Mouse (Mus musculus) ES-Bruce4 (cell line): ENCODE data around the gene Rhebl1. TPM values are rescaled to one million over a fixed set of nuclear protein-coding genes. Genes with fewer than 3 reads are reported as not detected.

Source experiments
- H3K27ac ChIP-seq: 2 replicates; pipeline ENCODE4 v1.5.1; 2012; ENCODE audit warnings: low read length, inconsistent platforms; ENCODE audit not compliant: insufficient read depth
- H3K27me3 ChIP-seq: 2 replicates; pipeline ENCODE4 v1.6.1; 2012; ENCODE audit warnings: mild to moderate bottlenecking, low read length, inconsistent platforms; ENCODE audit not compliant: control insufficient read depth, poor library complexity, insufficient read depth, severe bottlenecking
- H3K36me3 ChIP-seq: 2 replicates; pipeline ENCODE4 v1.6.1; 2012; ENCODE audit warnings: inconsistent platforms, mild to moderate bottlenecking, low read length, moderate library complexity; ENCODE audit not compliant: control insufficient read depth, poor library complexity, insufficient read depth, severe bottlenecking
- H3K4me1 ChIP-seq: one replicate; pipeline ENCODE4 v1.8.1; 2011; ENCODE audit warnings: low read length; ENCODE audit not compliant: control insufficient read depth, insufficient read depth
- H3K4me3 ChIP-seq: 2 replicates; pipeline ENCODE4 v1.5.1; 2011; ENCODE audit warnings: low read depth, mild to moderate bottlenecking, low read length
- H3K9ac ChIP-seq: 2 replicates; pipeline ENCODE4 v1.6.1; 2012; ENCODE audit warnings: low read depth, mild to moderate bottlenecking, inconsistent platforms; ENCODE audit not compliant: poor library complexity, severe bottlenecking
- H3K9me3 ChIP-seq: replicated peaks from 2 replicates; pipeline ENCODE4 v1.6.1; 2012; ENCODE audit warnings: mild to moderate bottlenecking, low read length, inconsistent platforms; ENCODE audit not compliant: control insufficient read depth, poor library complexity, insufficient read depth, severe bottlenecking
- CTCF ChIP-seq: IDR thresholded peaks from one replicate; pipeline ENCODE4 v1.8.1; 2011; ENCODE audit warnings: low read depth, low read length
- EP300 ChIP-seq: IDR thresholded peaks from 2 replicates; pipeline ENCODE4 v1.6.1; 2011; ENCODE audit warnings: low read depth, low read length; ENCODE audit not compliant: insufficient read depth
- POLR2A ChIP-seq: IDR thresholded peaks from one replicate; pipeline ENCODE4 v1.8.1; 2011; ENCODE audit warnings: low read length; ENCODE audit not compliant: insufficient read depth
- polyA plus RNA-seq: library from polyadenylated mRNA; stranded (reverse); fragments of >200 nt; gene quantifications from 2 replicates; pipeline ENCODE4 v1.2.4, GENCODE M21; 2011; ENCODE audit warnings: low read depth; ENCODE audit not compliant: missing spikeins, insufficient read depth, insufficient read length

The Rhebl1 gene
- polyA plus RNA-seq, 1 experiment = 41.9 TPM

DNA sequence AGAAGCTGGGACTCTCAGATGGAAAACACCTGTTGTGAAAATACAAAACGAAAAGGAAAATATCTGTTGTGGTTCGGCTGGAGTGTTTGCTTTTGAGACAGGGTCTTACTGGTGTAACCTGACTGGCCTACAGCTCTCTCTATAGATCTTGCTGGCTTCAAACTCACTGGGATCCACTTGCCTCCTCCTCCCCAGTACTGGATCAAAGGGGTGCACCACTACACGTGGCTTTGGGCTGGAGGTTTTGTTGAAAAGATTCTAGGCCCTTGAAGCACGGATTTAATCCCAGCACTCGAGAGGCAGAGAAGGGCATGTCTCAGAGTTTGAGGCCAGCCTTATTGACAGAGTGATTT, 12.7 kb downstream of the Rhebl1 start:
- Histone ChIP-seq H3K27me3 (no peaks in the 10 kb centered on the region), H3K36me3 (peaks cover 11% of the 10 kb centered on the region; the same call in 1 of the 2 replicates), H3K9me3 (no peaks in the 10 kb centered on the region), H3K4me3 (peak overlapping the region; percentile 45), H3K4me1 (no peaks in the 10 kb centered on the region), H3K9ac (peak overlapping the region; percentile 30), H3K27ac (peak overlapping the region; percentile 52)
- TF ChIP-seq CTCF = no peak
- TF ChIP-seq POLR2A = peak; percentile 30
- TF ChIP-seq EP300 = no peak

DNA sequence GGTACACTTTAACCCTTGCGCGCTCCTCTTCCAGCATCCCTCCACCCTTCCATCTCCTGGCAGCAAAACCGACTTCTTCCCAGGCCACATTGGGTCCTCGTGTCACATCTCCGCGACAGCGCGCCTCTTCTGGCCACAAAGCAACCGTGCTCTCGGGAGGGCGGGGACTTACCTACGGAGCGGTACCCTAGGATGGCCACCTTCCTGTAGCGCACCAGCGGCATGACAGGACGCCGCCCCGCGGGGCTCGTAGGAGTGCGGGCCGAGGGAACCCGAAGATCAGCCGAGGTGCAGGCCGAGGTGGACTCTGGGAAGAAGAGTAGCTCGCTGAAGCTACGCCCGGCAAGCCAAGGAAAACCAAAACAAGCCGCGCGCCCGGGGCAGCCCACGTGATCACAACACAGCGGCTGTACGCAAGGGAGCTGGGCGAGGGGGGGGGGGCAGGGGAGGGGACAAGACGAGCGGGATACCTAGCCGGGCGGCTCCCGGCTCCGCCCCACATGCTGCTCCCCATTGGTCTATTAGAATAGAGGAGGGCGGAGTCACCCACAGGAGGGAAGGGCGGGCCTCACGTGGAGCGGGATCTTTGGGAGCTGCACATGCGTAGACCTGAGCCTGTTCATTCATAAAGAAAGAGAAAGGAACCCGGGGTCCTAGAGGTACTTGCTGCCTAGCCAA, 13.2 kb downstream of the Rhebl1 start:
- H3K27me3 ChIP-seq = no peaks in the 10 kb centered on the region
- H3K27ac ChIP-seq = peak overlapping the region; percentile 52
- peak; percentile 12 for TF ChIP-seq CTCF
- no peak for TF ChIP-seq POLR2A
- TF ChIP-seq EP300 = 0 out of 2 replicates have a peak, but pooled peaks have one; percentile 11
- H3K9me3 ChIP-seq = no peaks in the 10 kb centered on the region
- no peaks in the 10 kb centered on the region for H3K4me1 ChIP-seq
- H3K9ac ChIP-seq = peak overlapping the region; percentile 65
- peak overlapping the region; percentile 61 for H3K4me3 ChIP-seq
- H3K36me3 ChIP-seq = peaks cover 11% of the 10 kb centered on the region; the same call in 1 of the 2 replicates

DNA sequence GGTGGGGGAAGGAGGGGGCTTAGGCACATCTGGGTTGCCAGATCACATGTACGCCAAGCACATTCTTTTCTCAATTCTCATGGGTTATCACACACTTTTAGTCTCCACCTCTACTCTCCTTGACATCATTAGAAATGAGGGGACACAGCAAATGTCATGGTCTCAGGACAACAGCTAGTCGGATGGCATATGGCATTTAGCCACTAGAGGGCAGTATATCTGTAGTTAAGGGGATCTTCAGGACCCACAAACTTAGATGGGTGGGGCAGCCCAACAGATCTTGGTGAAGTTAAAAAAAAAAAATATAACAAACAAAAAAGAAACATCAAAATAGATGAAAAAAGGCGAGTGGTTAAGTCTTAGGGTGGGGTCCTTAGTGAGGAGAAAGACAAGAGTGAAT, 17.0 kb downstream of the Rhebl1 start:
- H3K4me3 ChIP-seq = no peak overlapping the region
- no peak overlapping the region for H3K27ac ChIP-seq
- no peaks in the 10 kb centered on the region for H3K4me1 ChIP-seq
- H3K9ac ChIP-seq = no peak overlapping the region
- TF ChIP-seq POLR2A (no peak), EP300 (no peak), CTCF (no peak)
- peaks cover 11% of the 10 kb centered on the region; the same call in 1 of the 2 replicates for H3K36me3 ChIP-seq
- H3K9me3 ChIP-seq = no peaks in the 10 kb centered on the region
- no peaks in the 10 kb centered on the region for H3K27me3 ChIP-seq

DNA sequence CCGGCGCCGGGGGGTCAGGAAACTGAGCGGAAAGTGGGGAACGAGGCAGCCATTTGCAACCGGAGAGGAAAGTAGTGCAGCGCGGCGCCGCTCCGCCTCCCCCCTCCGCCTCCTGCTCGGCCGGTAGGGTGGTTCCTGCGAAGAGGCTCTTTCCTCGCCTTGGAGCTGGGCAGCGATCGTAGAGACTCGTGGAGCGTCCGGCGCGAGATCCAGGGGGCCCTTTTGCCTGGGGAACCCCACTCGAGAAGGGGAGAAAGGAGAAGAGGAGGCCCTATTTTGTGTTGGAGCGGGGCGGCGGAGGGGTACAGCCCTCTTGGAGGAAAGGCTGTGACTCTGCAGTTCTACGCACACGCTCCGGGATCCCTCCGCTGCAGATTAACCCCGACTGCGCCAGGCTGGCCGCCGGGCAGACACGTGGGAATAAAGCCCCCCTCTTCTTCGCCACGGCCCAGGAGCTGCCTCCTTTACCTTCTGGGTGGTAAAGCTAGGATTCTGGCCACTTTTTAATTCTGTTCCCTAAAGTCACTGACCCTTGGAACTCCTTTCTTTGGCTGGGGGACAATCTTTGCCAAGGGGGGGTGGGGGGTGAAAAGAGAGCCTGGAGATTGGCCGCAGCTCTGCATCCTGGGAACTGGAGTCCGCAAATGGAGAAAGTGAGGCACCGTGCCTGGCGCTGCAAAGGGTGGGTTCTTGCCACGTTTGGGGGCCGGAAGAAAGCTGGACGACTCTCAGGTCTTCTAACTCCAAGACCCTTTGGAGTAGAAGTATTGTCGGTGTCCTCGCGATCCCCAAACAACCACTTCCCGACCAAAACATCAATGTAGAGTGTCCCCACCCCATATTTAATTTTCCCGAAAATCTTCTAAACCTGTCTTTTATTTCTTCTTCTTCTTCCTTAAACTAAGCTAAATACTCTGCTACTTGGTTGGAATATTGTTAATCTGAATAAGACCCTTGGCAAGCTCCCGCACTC, 22.1 kb downstream of the Rhebl1 start:
- H3K9ac ChIP-seq = peak overlapping the region; percentile 96
- no peaks in the 10 kb centered on the region for H3K27me3 ChIP-seq
- peak overlapping the region; percentile 12; the same call in 1 of the 2 replicates for H3K27ac ChIP-seq
- peak overlapping the region; percentile 91 for H3K4me3 ChIP-seq
- no peaks in the 10 kb centered on the region for H3K9me3 ChIP-seq
- H3K4me1 ChIP-seq = peaks cover 2% of the 10 kb centered on the region
- 0 out of 2 replicates have a peak, but pooled peaks cover 1% of the 10 kb centered on the region for H3K36me3 ChIP-seq
- TF ChIP-seq EP300 (no peak), CTCF (no peak), POLR2A (no peak)

DNA sequence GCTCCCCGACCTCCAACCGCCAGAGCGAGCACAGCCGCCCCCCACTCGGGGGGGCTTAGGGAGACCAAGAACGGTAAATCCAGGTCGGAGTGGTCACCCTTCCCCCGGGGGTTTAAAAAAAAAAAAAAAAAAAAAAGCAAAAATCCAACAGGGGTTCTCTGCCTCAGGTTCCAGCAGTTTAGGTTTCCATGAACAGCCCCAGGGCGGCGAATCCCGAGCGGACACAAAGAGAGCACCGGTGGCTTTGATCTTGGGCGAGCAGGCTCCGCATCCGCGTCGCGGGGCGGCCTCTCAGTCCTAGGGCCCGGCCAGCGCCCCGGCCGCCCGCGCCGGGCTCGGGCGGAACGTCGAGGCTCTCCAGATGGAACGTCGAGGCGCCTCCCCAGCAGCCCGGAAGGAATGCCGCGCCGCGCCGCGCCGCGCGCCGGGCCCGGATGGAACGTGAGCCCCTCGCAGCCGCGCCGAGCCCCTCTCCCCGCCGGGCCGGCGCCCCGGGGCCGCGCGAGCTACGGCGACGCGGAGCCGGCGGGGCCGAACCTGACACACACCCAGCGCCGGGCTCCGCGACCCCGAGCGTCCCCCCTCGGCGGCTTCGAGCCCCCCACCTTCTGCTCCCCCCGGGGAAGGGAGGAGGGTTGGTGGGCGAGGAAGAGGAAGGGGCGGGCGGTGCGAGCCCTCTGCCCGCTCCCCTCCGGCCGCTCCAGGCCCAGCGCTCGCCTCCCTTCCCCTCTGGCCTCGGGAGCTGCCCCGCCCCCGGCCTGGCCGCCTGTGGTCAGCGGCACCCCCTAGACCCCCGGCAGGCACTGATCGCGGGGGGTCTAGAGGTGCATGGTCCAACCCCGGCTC, 23.0 kb downstream of the Rhebl1 start, which contains the start of gene Kmt2d:
Gene Kmt2d (minus strand): TSS at position 135 of the 846 bp plus-strand sequence.
- Histone ChIP-seq H3K27ac (peak within 1 kb of the TSS; percentile 12; the same call in 1 of the 2 replicates), H3K9ac (peak within 1 kb of the TSS; percentile 96), H3K4me1 (peaks cover 2% of the 10 kb centered on the region), H3K27me3 (no peaks in the 10 kb centered on the region), H3K9me3 (no peaks in the 10 kb centered on the region), H3K36me3 (peaks cover 4% of the 10 kb centered on the region; the same call in 1 of the 2 replicates), H3K4me3 (peak within 1 kb of the TSS; percentile 91)
- TF ChIP-seq EP300 (no peak), POLR2A (no peak), CTCF (no peak)
